Mouse (Mus musculus) midbrain, embryonic 16.5 days (tissue): ENCODE measurements around the gene Tmem216. TPM values are rescaled to one million over a fixed set of nuclear protein-coding genes. Genes with fewer than 3 reads are reported as not detected.
"Not testable (repeated sequence)": the region's sequence is repeated elsewhere in the genome, so short reads cannot be mapped to it uniquely, and the experiment has no call there.

Source experiments
- ATAC-seq: fragments of 200-750 bp; cut with Nextera tagmentation; 2 replicates; pipeline ENCODE4 v1.8.0; 2017; ENCODE audit warnings: moderate TSS enrichment
- H3K27ac ChIP-seq: fragments of 300-500 bp; sonication (generic); 2 replicates; pipeline ENCODE4 v1.5.1; 2014; ENCODE audit warnings: mild to moderate bottlenecking, low read length, mixed read lengths
- H3K27me3 ChIP-seq: fragments of 300-500 bp; sonication (generic); 2 replicates; pipeline ENCODE4 v1.6.1; 2014; ENCODE audit warnings: low read depth, low read length, mixed read lengths; ENCODE audit not compliant: control insufficient read depth, insufficient read depth
- H3K36me3 ChIP-seq: fragments of 300-500 bp; sonication (generic); 2 replicates; pipeline ENCODE4 v1.6.1; 2014; ENCODE audit warnings: mild to moderate bottlenecking, low read length, moderate library complexity, mixed read lengths; ENCODE audit not compliant: control insufficient read depth, insufficient read depth
- H3K4me1 ChIP-seq: fragments of 300-500 bp; sonication (generic); 2 replicates; pipeline ENCODE4 v1.6.1; 2014; ENCODE audit warnings: mild to moderate bottlenecking, low read length, mixed read lengths; ENCODE audit not compliant: control insufficient read depth, insufficient read depth
- H3K4me2 ChIP-seq: fragments of 300-500 bp; sonication (generic); 2 replicates; pipeline ENCODE4 v1.6.1; 2014; ENCODE audit warnings: mild to moderate bottlenecking, low read length, mixed read lengths
- H3K4me3 ChIP-seq: fragments of 300-500 bp; sonication (generic); 2 replicates; pipeline ENCODE4 v1.5.1; 2014; ENCODE audit warnings: low read depth, mild to moderate bottlenecking, low read length, moderate library complexity, mixed read lengths
- H3K9ac ChIP-seq: fragments of 300-500 bp; sonication (generic); 2 replicates; pipeline ENCODE4 v1.6.1; 2014; ENCODE audit warnings: low read depth, low read length, mixed read lengths
- H3K9me3 ChIP-seq: fragments of 300-500 bp; sonication (generic); replicated peaks from 2 replicates; pipeline ENCODE4 v1.6.1; 2014; ENCODE audit warnings: mild to moderate bottlenecking, low read length, mixed read lengths; ENCODE audit not compliant: control insufficient read depth, poor library complexity, severe bottlenecking
- WGBS: fragments of 180-500 bp; shearing (Covaris S2); extraction: QIAGEN DNeasy Blood & Tissue Kit; methylation state at CpG from one replicate; pipeline ENCODE4 v1.1.7; 2014; 5-methylcytosine and 5-hydroxymethylcytosine counted together
- polyA plus RNA-seq: library from polyadenylated mRNA; unstranded; fragments of >200 nt; fragmentation: Nextera tagmentation; extraction: Ambion mirVana; gene quantifications from 2 replicates; pipeline ENCODE4 v1.2.1, GENCODE M21; 2015

Gene Tmem216
- polyA plus RNA-seq, 1 experiment from 2014 or later, result 52.0 TPM

DNA sequence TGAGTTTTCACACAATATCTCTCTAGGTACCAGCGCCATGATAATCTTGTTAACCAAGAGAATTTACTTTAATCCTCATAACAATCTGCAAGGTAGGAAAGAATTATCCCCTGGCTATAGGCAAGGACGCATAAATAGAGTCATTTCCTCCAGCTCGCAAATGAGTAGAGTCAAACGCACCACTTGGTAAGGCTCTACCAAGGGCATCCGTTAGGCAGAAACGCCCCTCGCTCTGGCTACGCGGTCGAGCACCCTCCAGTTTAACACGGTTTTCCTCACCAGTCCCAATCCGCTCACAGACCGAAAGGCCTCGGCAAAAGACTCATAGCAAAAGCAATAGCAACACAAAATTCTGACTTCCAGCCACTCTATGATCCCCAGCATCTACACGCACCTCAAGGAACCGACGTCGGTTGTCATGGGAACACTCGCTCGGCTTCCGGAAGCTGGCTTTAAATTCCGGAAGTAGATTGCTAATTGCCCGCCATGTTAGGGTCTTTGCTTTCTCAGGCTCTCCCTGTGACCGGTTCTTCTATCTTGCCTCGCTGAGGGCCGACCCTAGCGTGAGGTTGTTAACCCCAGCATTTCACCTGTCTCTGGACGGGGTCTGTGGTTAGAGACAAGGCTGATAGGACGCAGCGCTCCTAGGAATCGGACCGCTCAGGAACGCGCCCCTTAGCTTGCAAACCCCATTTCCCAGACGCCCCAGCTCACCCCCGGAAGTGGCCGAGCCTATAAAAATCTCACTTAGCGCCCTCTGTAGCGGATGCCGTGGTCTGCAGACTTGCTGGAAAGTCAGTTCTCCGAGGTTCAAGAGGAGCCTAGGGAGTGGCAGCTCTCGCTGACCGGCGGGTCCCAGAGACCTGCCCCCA is 20.9 kb upstream of the Tmem216 start, which contains the start of the genes Cyb561a3 and Tmem138:
Gene Cyb561a3, plus strand, starts transcription at position 483 of the 872 bp plus-strand sequence.
Gene Tmem138, minus strand, starts transcription at position 673 of the 872 bp plus-strand sequence.
- H3K36me3 ChIP-seq, result peaks cover 11% of the 10 kb centered on the region
- no peaks in the 10 kb centered on the region for H3K27me3 ChIP-seq
- no peaks in the 10 kb centered on the region for H3K9me3 ChIP-seq
- H3K4me1 ChIP-seq, result peaks cover 21% of the 10 kb centered on the region
- peak within 1 kb of the TSS; percentile 82 for H3K4me2 ChIP-seq
- H3K9ac ChIP-seq, result peak within 1 kb of the TSS; percentile 68
- H3K27ac ChIP-seq, result peak within 1 kb of the TSS; percentile 97
- peak; percentile 97 for ATAC-seq
- peak within 1 kb of the TSS; percentile 69 for H3K4me3 ChIP-seq
- under 1% methylated on average over 44 of the region's 44 CpGs for WGBS

DNA sequence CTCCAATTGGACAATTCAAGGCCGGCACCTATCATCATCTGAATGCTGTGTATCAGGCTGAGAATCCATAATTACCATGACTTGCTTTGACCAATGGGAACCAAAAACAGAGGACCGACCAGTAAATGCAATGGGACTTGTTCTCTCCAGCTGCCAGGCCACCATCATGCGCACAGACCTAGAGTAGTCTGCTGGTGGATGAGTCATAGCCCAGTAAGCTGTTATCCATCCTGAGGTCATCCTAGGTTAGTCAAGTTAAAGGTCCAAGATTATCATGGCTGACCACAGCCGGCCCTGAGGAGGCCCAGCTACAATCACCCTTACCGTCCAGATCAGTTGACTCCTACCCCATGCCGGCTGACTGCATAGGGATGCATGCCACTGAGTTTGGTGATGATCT is 13.6 kb upstream of the Tmem216 start:
- Histone ChIP-seq H3K4me3 (no peak overlapping the region), H3K27ac (no peak overlapping the region), H3K9ac (no peak overlapping the region), H3K36me3 (peaks cover 24% of the 10 kb centered on the region), H3K4me2 (no peak overlapping the region), H3K27me3 (no peaks in the 10 kb centered on the region), H3K9me3 (no peaks in the 10 kb centered on the region), H3K4me1 (no peaks in the 10 kb centered on the region)
- WGBS, result 96% methylated on average over 6 of the region's 6 CpGs
- no peak for ATAC-seq

DNA sequence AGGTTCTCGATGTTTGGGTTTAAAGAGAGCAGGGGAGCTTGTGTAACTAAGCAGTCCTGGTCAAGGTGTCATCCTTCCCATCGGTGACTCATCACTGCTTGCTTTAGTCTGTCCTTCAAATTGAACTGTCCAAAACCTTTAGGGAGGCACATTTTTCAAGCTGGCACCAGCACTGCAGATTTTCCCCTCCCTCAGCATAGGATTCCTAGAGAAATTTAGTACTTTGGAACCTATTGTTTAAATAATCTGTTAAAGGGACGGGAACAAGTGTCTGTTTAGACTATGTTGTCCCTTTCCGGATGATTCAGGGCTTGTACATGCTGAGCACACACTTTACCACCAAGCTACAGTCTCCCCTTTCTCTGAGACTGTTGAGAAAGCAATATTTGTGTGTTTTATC is 9.2 kb upstream of the Tmem216 start:
- no peak overlapping the region for H3K4me3 ChIP-seq
- H3K36me3 ChIP-seq, result peaks cover 2% of the 10 kb centered on the region; the same call in 1 of the 2 replicates
- H3K9ac ChIP-seq, result no peak overlapping the region
- H3K4me1 ChIP-seq, result no peaks in the 10 kb centered on the region
- no peaks in the 10 kb centered on the region for H3K27me3 ChIP-seq
- no peak for ATAC-seq
- H3K9me3 ChIP-seq, result no peaks in the 10 kb centered on the region
- no peak overlapping the region for H3K4me2 ChIP-seq
- no peak overlapping the region for H3K27ac ChIP-seq
- 89% methylated on average over 4 of the region's 4 CpGs for WGBS

DNA sequence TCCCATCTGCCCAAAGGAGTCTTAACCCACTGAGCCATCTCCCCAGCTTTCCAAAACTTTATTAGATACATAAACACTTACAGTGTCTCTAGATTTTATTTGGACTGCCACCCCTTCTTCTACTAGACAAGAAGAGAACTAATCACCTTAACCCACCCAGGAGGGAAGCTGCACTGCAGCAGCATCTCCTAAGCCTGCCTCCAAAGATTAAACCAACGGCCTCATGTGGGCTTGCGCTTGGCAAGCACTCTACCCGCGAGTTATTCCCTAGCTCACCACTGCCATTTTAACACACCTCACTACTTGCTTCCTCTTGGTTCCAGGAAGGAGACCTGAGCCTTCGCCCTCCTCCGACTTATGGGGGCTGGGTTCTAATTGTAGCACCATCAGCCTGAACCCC is 8.2 kb upstream of the Tmem216 start:
- H3K4me3 ChIP-seq, result no peak overlapping the region
- no peak overlapping the region for H3K9ac ChIP-seq
- H3K36me3 ChIP-seq, result no peaks in the 10 kb centered on the region
- 84% methylated on average over 6 of the region's 6 CpGs for WGBS
- ATAC-seq, result no peak
- H3K4me2 ChIP-seq, result no peak overlapping the region
- no peaks in the 10 kb centered on the region for H3K9me3 ChIP-seq
- H3K27ac ChIP-seq, result no peak overlapping the region
- H3K27me3 ChIP-seq, result no peaks in the 10 kb centered on the region
- no peaks in the 10 kb centered on the region for H3K4me1 ChIP-seq

DNA sequence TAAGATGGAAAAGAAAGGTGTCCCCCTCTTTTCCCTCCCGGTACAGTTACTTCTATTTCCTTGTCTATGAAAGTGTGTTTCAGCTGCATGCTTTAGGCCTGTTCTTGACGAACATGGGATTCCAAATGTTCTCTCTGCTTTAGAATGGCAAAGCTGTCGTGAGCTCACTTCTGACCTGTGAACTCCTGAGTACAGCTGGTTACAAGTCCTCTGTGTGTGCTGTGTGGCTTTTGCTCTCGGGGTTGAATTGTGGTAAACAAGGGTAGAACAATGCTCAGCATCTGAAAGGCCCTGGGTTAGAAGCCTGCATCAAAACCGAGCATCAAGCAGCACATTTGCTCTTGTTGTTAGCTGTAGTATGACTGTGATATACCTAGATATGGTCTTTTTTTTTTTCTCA is 6.3 kb upstream of the Tmem216 start:
- H3K36me3 ChIP-seq, result no peaks in the 10 kb centered on the region
- H3K27ac ChIP-seq, result no peak overlapping the region
- no peaks in the 10 kb centered on the region for H3K9me3 ChIP-seq
- H3K4me2 ChIP-seq, result no peak overlapping the region
- WGBS, result 59% methylated on average over 5 of the region's 5 CpGs
- H3K4me3 ChIP-seq, result no peak overlapping the region
- H3K9ac ChIP-seq, result no peak overlapping the region
- H3K27me3 ChIP-seq, result no peaks in the 10 kb centered on the region
- no peak for ATAC-seq
- no peaks in the 10 kb centered on the region for H3K4me1 ChIP-seq

DNA sequence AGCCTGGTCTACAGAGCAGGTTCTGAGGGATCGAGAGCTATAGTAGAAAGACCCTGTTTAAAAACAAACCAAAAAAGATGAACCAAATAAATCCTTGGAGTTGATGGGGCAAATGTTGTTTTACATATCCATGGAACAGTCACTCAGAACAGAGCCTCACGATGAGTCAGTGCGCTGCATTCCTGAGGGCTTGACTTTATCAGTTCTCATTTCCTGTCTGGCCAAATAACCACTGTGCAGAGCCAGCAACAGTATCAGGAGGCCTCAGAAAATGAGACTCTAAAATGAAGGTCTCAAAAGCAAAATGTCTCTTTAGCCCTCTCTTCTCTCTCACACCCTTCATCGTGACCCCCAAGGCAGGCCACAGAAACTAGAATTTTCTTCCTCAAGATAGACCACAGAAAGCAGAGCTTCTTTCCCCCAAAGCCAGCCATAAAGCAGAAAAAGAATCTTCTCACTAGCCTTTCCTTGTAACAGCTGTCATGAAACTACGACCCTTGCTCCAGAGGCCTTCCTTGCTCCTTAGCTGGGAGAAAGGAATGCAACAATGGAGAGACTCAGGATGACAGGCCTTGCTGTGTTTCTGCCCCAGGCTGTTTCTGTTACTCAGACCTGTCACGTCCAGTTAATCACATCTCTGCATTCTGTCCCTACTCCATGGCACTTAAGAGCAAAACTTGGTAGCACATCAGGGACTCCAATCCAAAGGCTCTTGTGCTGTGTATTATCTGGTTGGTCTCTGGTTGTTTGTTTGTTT is 5.7 kb upstream of the Tmem216 start:
- Histone ChIP-seq H3K4me3 (no peak overlapping the region), H3K9me3 (no peaks in the 10 kb centered on the region), H3K36me3 (no peaks in the 10 kb centered on the region), H3K27me3 (no peaks in the 10 kb centered on the region), H3K4me1 (peaks cover 3% of the 10 kb centered on the region; the same call in 1 of the 2 replicates), H3K27ac (no peak overlapping the region), H3K9ac (no peak overlapping the region), H3K4me2 (no peak overlapping the region)
- ATAC-seq, result no peak
- WGBS, result 70% methylated on average over 6 of the region's 6 CpGs

DNA sequence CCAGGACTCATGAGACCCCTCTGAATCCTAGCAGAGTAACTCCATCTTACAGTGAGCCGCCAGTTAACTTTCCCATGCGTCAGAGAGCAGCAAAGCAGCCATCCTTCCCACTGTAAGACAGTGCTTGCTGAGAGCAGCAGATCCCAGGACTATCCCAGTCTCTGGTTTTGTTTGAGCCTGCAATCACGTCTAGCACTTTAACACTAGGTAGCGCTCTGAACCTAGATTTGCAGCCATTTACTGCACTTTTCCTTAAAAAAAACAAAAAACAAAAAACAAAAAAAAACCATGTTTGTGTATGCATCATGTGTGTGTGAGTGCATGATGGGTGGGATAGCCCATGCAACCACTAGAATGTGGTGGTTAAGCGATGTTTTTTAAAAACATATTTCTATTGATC is 4.1 kb upstream of the Tmem216 start:
- WGBS, result 37% methylated on average over 5 of the region's 5 CpGs
- peaks cover 11% of the 10 kb centered on the region for H3K4me1 ChIP-seq
- H3K27me3 ChIP-seq, result no peaks in the 10 kb centered on the region
- no peak overlapping the region for H3K27ac ChIP-seq
- H3K36me3 ChIP-seq, result no peaks in the 10 kb centered on the region
- no peak overlapping the region for H3K4me2 ChIP-seq
- no peak for ATAC-seq
- no peaks in the 10 kb centered on the region for H3K9me3 ChIP-seq
- H3K4me3 ChIP-seq, result no peak overlapping the region
- H3K9ac ChIP-seq, result no peak overlapping the region

DNA sequence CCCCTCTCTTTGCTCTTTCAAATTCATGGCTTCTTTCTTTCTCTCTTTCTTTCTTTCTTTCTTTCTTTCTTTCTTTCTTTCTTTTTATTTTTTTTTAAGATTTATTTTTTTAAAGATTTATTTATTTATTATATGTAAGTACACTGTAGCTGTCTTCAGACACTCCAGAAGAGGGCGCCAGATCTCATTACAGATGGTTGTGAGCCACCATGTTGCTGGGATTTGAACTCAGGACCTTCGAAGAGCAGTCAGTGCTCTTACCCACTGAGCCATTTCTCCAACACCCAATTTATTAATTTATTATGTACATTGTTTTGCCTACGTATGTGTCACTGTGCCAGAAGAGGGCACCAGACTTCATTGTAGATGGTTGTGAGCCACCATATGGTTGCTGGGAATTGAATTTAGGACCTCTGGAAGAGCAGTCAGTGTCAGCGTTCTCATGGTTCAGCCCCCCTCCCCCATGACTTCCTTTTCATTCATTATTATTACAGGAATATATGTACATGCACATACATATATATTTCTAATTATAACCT is 1.9 kb upstream of the Tmem216 start:
- H3K36me3 ChIP-seq, H3K4me2 ChIP-seq, H3K9ac ChIP-seq, ATAC-seq, H3K9me3 ChIP-seq, H3K27me3 ChIP-seq, H3K4me3 ChIP-seq, H3K27ac ChIP-seq: not testable (repeated sequence)
- 77% methylated on average over 4 of the region's 4 CpGs for WGBS
- H3K4me1 ChIP-seq, result peaks cover 19% of the 10 kb centered on the region

DNA sequence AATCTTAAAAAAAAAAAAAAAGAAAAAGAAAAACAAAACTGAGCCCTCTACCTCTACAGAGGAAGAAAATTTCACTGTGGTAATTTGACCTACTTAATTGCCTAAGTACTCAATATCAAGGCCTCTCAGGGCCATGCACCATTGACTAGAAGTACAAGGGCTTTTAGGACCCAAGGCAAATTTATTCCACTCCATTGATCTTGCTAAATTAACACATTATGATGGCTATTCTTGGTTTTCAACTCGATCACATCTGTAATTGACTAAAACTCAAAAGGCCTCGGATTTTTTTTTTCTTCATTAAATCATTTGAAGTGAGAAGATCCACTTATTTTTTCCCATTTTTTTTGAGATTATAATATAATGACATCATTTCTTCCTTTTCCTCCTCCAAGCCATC is 1.4 kb upstream of the Tmem216 start:
- Histone ChIP-seq H3K9me3 (no peaks in the 10 kb centered on the region), H3K4me3 (no peak overlapping the region), H3K9ac (no peak overlapping the region), H3K27me3 (no peaks in the 10 kb centered on the region), H3K27ac (no peak overlapping the region), H3K4me1 (peaks cover 19% of the 10 kb centered on the region), H3K4me2 (no peak overlapping the region), H3K36me3 (peaks cover 3% of the 10 kb centered on the region)
- ATAC-seq, result no peak
- WGBS, result 82% methylated on average over 2 of the region's 2 CpGs
